Mouse (Mus musculus): ENCODE results near the gene Zfp692.

GRCm38 (mm10) chr11:58324614-58325229, 17.9 kb downstream of the Zfp692 start:
- TF ChIP-seq TAL1 (conservative IDR thresholded peaks at IDR 0.05; ENCODE audit: low read depth, low read length) (peak; percentile 61), CTCF (IDR thresholded peaks at IDR 0.05; ENCODE audit: low read depth, low read length) (no peak), GATA1 (IDR thresholded peaks at IDR 0.05; ENCODE audit: borderline replicate concordance, low read length) (no peak), POLR2AphosphoS5 (IDR thresholded peaks at IDR 0.05; ENCODE audit: insufficient replicate concordance, low read depth, low read length) (no peak), GATA2 (IDR thresholded peaks at IDR 0.05; ENCODE audit: borderline replicate concordance, low read depth, low read length) (no peak)

Data from G1E (cell line).